Mouse (Mus musculus) brain, embryonic 14.5 days (tissue): Measurements from ENCODE around the gene Scyl1.

Experiments
- CTCF ChIP-seq: fragments of 200-500 bp; IDR thresholded peaks from 2 replicates; pipeline ENCODE4 v1.5.1; 2012; ENCODE audit warnings: inconsistent platforms, mild to moderate bottlenecking, moderate library complexity, borderline replicate concordance; ENCODE audit not compliant: insufficient read depth, insufficient read length; ENCODE audit errors: extremely low read depth
- POLR2A ChIP-seq: fragments of 200-500 bp; IDR thresholded peaks from 2 replicates; pipeline ENCODE4 v1.6.1; 2012; ENCODE audit warnings: mild to moderate bottlenecking, inconsistent platforms, borderline replicate concordance; ENCODE audit not compliant: poor library complexity, insufficient read depth, insufficient read length, severe bottlenecking; ENCODE audit errors: extremely low read depth

GRCm38 (mm10) chr19:5770311-5770710, 908 bp downstream of the Scyl1 start:
- TF ChIP-seq POLR2A (no peak), CTCF (no peak)
